Mouse (Mus musculus): ENCODE data around the gene Sdhb. TPM values are rescaled to one million over a fixed set of nuclear protein-coding genes. Genes with fewer than 3 reads are reported as not detected.

Gene Sdhb
- polyA plus RNA-seq, 1 experiment from 2014 or later, result 428 TPM

GRCm38 (mm10) chr4:141024052-141024451 is 63.0 kb downstream of the Sdhb start:
- H3K27ac ChIP-seq (replicated peaks), result no peak overlapping the region
- H3K4me2 ChIP-seq (replicated peaks), result no peak overlapping the region
- peaks cover 11% of the 10 kb centered on the region for H3K36me3 ChIP-seq
- 71% methylated on average over 9 of the region's 9 CpGs for WGBS
- no peak overlapping the region for H3K4me3 ChIP-seq
- no peak for ATAC-seq (replicated peaks)
- H3K9ac ChIP-seq (replicated peaks), result no peak overlapping the region
- H3K4me1 ChIP-seq, result peaks cover 34% of the 10 kb centered on the region
- no peaks in the 10 kb centered on the region for H3K9me3 ChIP-seq
- H3K27me3 ChIP-seq, result no peaks in the 10 kb centered on the region

GRCm38 (mm10) chr4:141024992-141025391 is 64.0 kb downstream of the Sdhb start:
- H3K9ac ChIP-seq (replicated peaks), result no peak overlapping the region
- no peak overlapping the region for H3K27ac ChIP-seq (replicated peaks)
- no peaks in the 10 kb centered on the region for H3K27me3 ChIP-seq
- H3K36me3 ChIP-seq, result peaks cover 13% of the 10 kb centered on the region
- H3K4me3 ChIP-seq, result no peak overlapping the region
- H3K9me3 ChIP-seq, result no peaks in the 10 kb centered on the region
- WGBS, result 83% methylated on average over 27 of the region's 27 CpGs
- no peak for ATAC-seq (replicated peaks)
- peaks cover 24% of the 10 kb centered on the region for H3K4me1 ChIP-seq
- H3K4me2 ChIP-seq (replicated peaks), result no peak overlapping the region

Other genes with a start within 250 kb of the Sdhb start
- 0.06 and 0.10 TPM in 2 replicates for gene Padi6, start 218.6 kb upstream of the Sdhb start, polyA plus RNA-seq (2015; fragmentation: Nextera tagmentation; extraction: Ambion mirVana)
- 0.06 TPM in 1 of 2 replicates, not detected in the other for gene Padi4, start 187.0 kb upstream of the Sdhb start, polyA plus RNA-seq (2015; fragmentation: Nextera tagmentation; extraction: Ambion mirVana)
- not detected in 2 replicates for gene Padi3, start 150.6 kb upstream of the Sdhb start, polyA plus RNA-seq (2015; fragmentation: Nextera tagmentation; extraction: Ambion mirVana)
- gene Padi1, start 115.4 kb upstream of the Sdhb start, polyA plus RNA-seq (2015; fragmentation: Nextera tagmentation; extraction: Ambion mirVana), result not detected in 2 replicates
- 0.34 and 0.90 TPM in 2 replicates for gene Padi2, start 54.9 kb upstream of the Sdhb start, polyA plus RNA-seq (2015; fragmentation: Nextera tagmentation; extraction: Ambion mirVana)
- 123 and 127 TPM in 2 replicates for gene Atp13a2, start 25.7 kb downstream of the Sdhb start, polyA plus RNA-seq (2015; fragmentation: Nextera tagmentation; extraction: Ambion mirVana)
- 215 and 229 TPM in 2 replicates for gene Mfap2, start 49.2 kb downstream of the Sdhb start, polyA plus RNA-seq (2015; fragmentation: Nextera tagmentation; extraction: Ambion mirVana)
- gene Crocc, start 99.3 kb downstream of the Sdhb start, polyA plus RNA-seq (2015; fragmentation: Nextera tagmentation; extraction: Ambion mirVana), result 8.3 and 10.2 TPM in 2 replicates
- 50.5 and 55.8 TPM in 2 replicates for gene Necap2, start 117.2 kb downstream of the Sdhb start, polyA plus RNA-seq (2015; fragmentation: Nextera tagmentation; extraction: Ambion mirVana)
- gene Spata21, start 127.1 kb downstream of the Sdhb start, polyA plus RNA-seq (2015; fragmentation: Nextera tagmentation; extraction: Ambion mirVana), result 0.53 TPM in 1 of 2 replicates, not detected in the other
- 26.3 and 30.9 TPM in 2 replicates for gene Szrd1, start 178.6 kb downstream of the Sdhb start, polyA plus RNA-seq (2015; fragmentation: Nextera tagmentation; extraction: Ambion mirVana)
- 25.0 and 26.5 TPM in 2 replicates for gene Fbxo42, start 186.7 kb downstream of the Sdhb start, polyA plus RNA-seq (2015; fragmentation: Nextera tagmentation; extraction: Ambion mirVana)

Measured in forebrain, embryonic 15.5 days (tissue).